Mouse (Mus musculus) stomach, postnatal 0 days (tissue): ENCODE data around the gene Sptbn4.

Experiments used
- CTCF ChIP-seq: IDR thresholded peaks from 2 replicates; pipeline ENCODE4 v1.5.1; 2016; ENCODE audit warnings: antibody characterized with exemption, low read depth, mild to moderate bottlenecking, moderate library complexity
- EP300 ChIP-seq: optimal IDR thresholded peaks from 2 replicates; pipeline ENCODE3; 2016; ENCODE audit warnings: antibody characterized with exemption

DNA sequence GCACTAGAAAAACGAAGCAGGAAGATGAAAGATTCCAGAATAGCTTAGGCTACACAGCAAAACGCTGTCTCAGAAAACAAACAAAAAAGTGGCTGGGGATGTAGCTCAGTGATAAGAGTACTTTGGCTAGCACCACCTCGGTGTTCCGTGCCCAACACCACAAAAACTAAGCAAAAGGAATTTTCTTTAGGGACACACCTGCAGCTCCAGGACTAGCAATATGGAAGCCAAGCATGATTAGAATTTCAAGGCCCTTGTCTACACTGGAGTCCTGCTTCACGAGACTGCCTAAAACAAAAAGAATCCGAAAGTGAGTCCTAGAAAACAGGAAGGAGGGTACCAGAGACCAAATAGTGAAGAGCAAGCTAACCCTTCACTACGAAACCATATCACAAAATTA is 25.1 kb upstream of the Sptbn4 start:
- TF ChIP-seq CTCF (no peak), EP300 (no peak)
